Comparison of ENCODE assay signal across 13 mouse cellular contexts in genomic region chr14:8367727-8368520, GRCm38 (mm10). TPM values are rescaled to one million over a fixed set of nuclear protein-coding genes. Genes with fewer than 3 reads are reported as not detected.
DNase-seq lines count a peak whose midpoint lies in the region; ATAC-seq and TF ChIP-seq lines count a peak whose summit lies in the region.
"Had no signal": no experiment of that assay in that cellular context is flagged by ENCODE, and none has a peak within 500 bp of the region (broad histone marks: within the 10 kb centered on the region; RNA-seq: fewer than 3 reads in every experiment).

No protein-coding gene starts in this region.

- H3K4me2 ChIP-seq in intestine, embryonic 14.5 days (ENCODE audit: low read length), result no peak overlapping the region
- H3K4me2 ChIP-seq in intestine, postnatal 0 days (replicated peaks; ENCODE audit: low read depth), result no peak overlapping the region
- no peak overlapping the region for H3K4me2 ChIP-seq in embryonic facial prominence, embryonic 12.5 days (replicated peaks)
- H3K4me2 ChIP-seq in intestine, embryonic 16.5 days (ENCODE audit: low read depth, low read length), result no peak overlapping the region
- H3K4me2 ChIP-seq: limb, embryonic 15.5 days had no signal

- H3K4me1 ChIP-seq in intestine, embryonic 14.5 days (replicated peaks; ENCODE audit: control insufficient read depth, insufficient read depth, low read length), result peaks cover 8% of the 10 kb centered on the region; the same call in 1 of the 2 replicates
- no peaks in the 10 kb centered on the region for H3K4me1 ChIP-seq in intestine, postnatal 0 days (replicated peaks; ENCODE audit: control insufficient read depth, insufficient read depth, low read length)
- H3K4me1 ChIP-seq in embryonic facial prominence, embryonic 12.5 days, result peaks cover 28% of the 10 kb centered on the region
- H3K4me1 ChIP-seq in intestine, embryonic 16.5 days (ENCODE audit: control insufficient read depth, insufficient read depth, low read length), result peaks cover 4% of the 10 kb centered on the region; the same call in 1 of the 2 replicates
- H3K4me1 ChIP-seq: limb, embryonic 15.5 days had no signal

- no peak overlapping the region for H3K9ac ChIP-seq in intestine, embryonic 14.5 days (ENCODE audit: low read length)
- H3K9ac ChIP-seq in intestine, postnatal 0 days (ENCODE audit: low read depth, low read length), result no peak overlapping the region
- no peak overlapping the region for H3K9ac ChIP-seq in embryonic facial prominence, embryonic 12.5 days
- H3K9ac ChIP-seq in intestine, embryonic 16.5 days (ENCODE audit: low read depth, low read length), result no peak overlapping the region
- H3K9ac ChIP-seq: limb, embryonic 15.5 days had no signal

- WGBS in intestine, embryonic 14.5 days, result 40% methylated on average over 4 of the region's 4 CpGs
- WGBS in intestine, postnatal 0 days, result 58% methylated on average over 4 of the region's 4 CpGs
- WGBS in embryonic facial prominence, embryonic 12.5 days, result 21% methylated on average over 4 of the region's 4 CpGs
- 55% methylated on average over 4 of the region's 4 CpGs for WGBS in intestine, embryonic 16.5 days

- no peaks in the 10 kb centered on the region for H3K27me3 ChIP-seq in intestine, embryonic 14.5 days (replicated peaks; ENCODE audit: control insufficient read depth, insufficient read depth, low read length)
- H3K27me3 ChIP-seq in intestine, postnatal 0 days (replicated peaks; ENCODE audit: control insufficient read depth, insufficient read depth, low read length), result no peaks in the 10 kb centered on the region
- no peaks in the 10 kb centered on the region for H3K27me3 ChIP-seq in embryonic facial prominence, embryonic 12.5 days
- H3K27me3 ChIP-seq in intestine, embryonic 16.5 days (replicated peaks; ENCODE audit: control insufficient read depth, insufficient read depth, low read length), result no peaks in the 10 kb centered on the region
- H3K27me3 ChIP-seq: limb, embryonic 15.5 days had no signal

- ATAC-seq in intestine, embryonic 14.5 days (replicated peaks; ENCODE audit: low FRiP score, low TSS enrichment, low read depth), result no peak
- ATAC-seq in intestine, postnatal 0 days, result no peak
- ATAC-seq in embryonic facial prominence, embryonic 12.5 days (ENCODE audit: insufficient number of reproducible peaks, insufficient read depth, low FRiP score, low TSS enrichment), result no peak
- 0 out of 2 replicates have a peak, but pooled peaks have one; percentile 19 for ATAC-seq in intestine, embryonic 16.5 days

- H3K36me3 ChIP-seq in intestine, embryonic 14.5 days (ENCODE audit: control insufficient read depth, insufficient read depth, low read length), result no peaks in the 10 kb centered on the region
- no peaks in the 10 kb centered on the region for H3K36me3 ChIP-seq in intestine, postnatal 0 days (ENCODE audit: control insufficient read depth, insufficient read depth)
- no peaks in the 10 kb centered on the region for H3K36me3 ChIP-seq in embryonic facial prominence, embryonic 12.5 days
- no peaks in the 10 kb centered on the region for H3K36me3 ChIP-seq in intestine, embryonic 16.5 days (ENCODE audit: control insufficient read depth, insufficient read depth, low read length)
- H3K36me3 ChIP-seq: limb, embryonic 15.5 days had no signal

- H3K9me3 ChIP-seq in intestine, embryonic 14.5 days (ENCODE audit: control insufficient read depth, low read length), result no peaks in the 10 kb centered on the region
- H3K9me3 ChIP-seq in intestine, postnatal 0 days (ENCODE audit: control insufficient read depth), result no peaks in the 10 kb centered on the region
- no peaks in the 10 kb centered on the region for H3K9me3 ChIP-seq in embryonic facial prominence, embryonic 12.5 days
- no peaks in the 10 kb centered on the region for H3K9me3 ChIP-seq in intestine, embryonic 16.5 days (ENCODE audit: control insufficient read depth, low read length)
- H3K9me3 ChIP-seq: limb, embryonic 15.5 days had no signal

- peak; percentile 55 for DNase-seq in intestine, embryonic 14.5 days (ENCODE audit: low spot score)
- DNase-seq in retina, postnatal 1 day, result peak; percentile 60
- DNase-seq in natural killer cell, adult 2 months (ENCODE audit: low spot score in 2 of 2), result no peak
- no peak for DNase-seq in ovary, postnatal 14 days (ENCODE audit: low spot score)
- no peak for DNase-seq in ovary, postnatal 36 days (ENCODE audit: low spot score)
- DNase-seq: cerebellum, adult 8-10 months; lung, postnatal 10 days; thymus, postnatal 4 days had no signal

- H3K27ac ChIP-seq in intestine, embryonic 14.5 days (ENCODE audit: low read depth), result peak overlapping the region; percentile 33; the same call in 1 of the 2 replicates
- H3K27ac ChIP-seq in intestine, postnatal 0 days (ENCODE audit: low read depth, low read length), result no peak overlapping the region
- H3K27ac ChIP-seq in embryonic facial prominence, embryonic 12.5 days, result peak overlapping the region; percentile 20; the same call in 1 of the 2 replicates
- H3K27ac ChIP-seq in intestine, embryonic 16.5 days (ENCODE audit: low read length), result no peak overlapping the region
- H3K27ac ChIP-seq: limb, embryonic 15.5 days had no signal

- TF ChIP-seq CTCF in intestine, postnatal 0 days (IDR thresholded peaks at IDR 0.05; ENCODE audit: low read depth), result no peak

- no peak overlapping the region for H3K4me3 ChIP-seq in intestine, embryonic 14.5 days (ENCODE audit: low read depth, low read length)
- no peak overlapping the region for H3K4me3 ChIP-seq in intestine, postnatal 0 days (ENCODE audit: low read depth, low read length)
- H3K4me3 ChIP-seq in embryonic facial prominence, embryonic 12.5 days, result no peak overlapping the region
- H3K4me3 ChIP-seq in intestine, embryonic 16.5 days (ENCODE audit: low read length), result no peak overlapping the region
- H3K4me3 ChIP-seq: limb, embryonic 15.5 days had no signal

RNA-seq across cellular contexts. Expression of gene Oit1, which starts 10.6 kb away (rescaled TPM):
- polyA plus RNA-seq in intestine, embryonic 14.5 days (2014; fragmentation: Nextera tagmentation; extraction: Ambion mirVana), result 1.9 and 2.1 TPM in 2 replicates
- polyA plus RNA-seq in intestine, postnatal 0 days (2015; fragmentation: Nextera tagmentation; extraction: Ambion mirVana), result 7.3 and 13.3 TPM in 2 replicates
- polyA plus RNA-seq in embryonic facial prominence, embryonic 12.5 days (2016; fragmentation: Nextera tagmentation; extraction: Ambion mirVana), result 0.26 and 0.36 TPM in 2 replicates
- 13.2 and 23.1 TPM in 2 replicates for polyA plus RNA-seq in intestine, embryonic 16.5 days (2015; fragmentation: Nextera tagmentation; extraction: Ambion mirVana)
- polyA plus RNA-seq: neural tube, embryonic 14.5 days had no signal

RNA-seq across cellular contexts. Expression of gene Fam107a, which starts 50.1 kb away (rescaled TPM):
- 0.18 and 0.30 TPM in 2 replicates for polyA plus RNA-seq in intestine, embryonic 14.5 days (2014; fragmentation: Nextera tagmentation; extraction: Ambion mirVana)
- 0.16 TPM in 2 replicates for polyA plus RNA-seq in intestine, postnatal 0 days (2015; fragmentation: Nextera tagmentation; extraction: Ambion mirVana)
- 1.9 and 2.2 TPM in 2 replicates for polyA plus RNA-seq in embryonic facial prominence, embryonic 12.5 days (2016; fragmentation: Nextera tagmentation; extraction: Ambion mirVana)
- 0.21 and 0.24 TPM in 2 replicates for polyA plus RNA-seq in intestine, embryonic 16.5 days (2015; fragmentation: Nextera tagmentation; extraction: Ambion mirVana)

Comparison
In these comparisons a context has a peak if more than half of its experiments do, and no peak if none do; other contexts are left out.
1. H3K27ac ChIP-seq: peak in intestine, embryonic 14.5 days (single experiment) and embryonic facial prominence, embryonic 12.5 days (single experiment); none in intestine, postnatal 0 days (single experiment) and intestine, embryonic 16.5 days (single experiment).
2. DNase-seq: peak in intestine, embryonic 14.5 days (single experiment) and retina, postnatal 1 day (single experiment); none in natural killer cell, adult 2 months (0 of 2), ovary, postnatal 14 days (single experiment) and ovary, postnatal 36 days (single experiment).